Mouse (Mus musculus): ENCODE measurements at regions not wholly inside any gene's neighbourhood (a gene's known extent, or its start where the extent isn't known, plus 50 kb on each side); places are given as distances from the start of the nearest gene placed in this dataset.

DNA sequence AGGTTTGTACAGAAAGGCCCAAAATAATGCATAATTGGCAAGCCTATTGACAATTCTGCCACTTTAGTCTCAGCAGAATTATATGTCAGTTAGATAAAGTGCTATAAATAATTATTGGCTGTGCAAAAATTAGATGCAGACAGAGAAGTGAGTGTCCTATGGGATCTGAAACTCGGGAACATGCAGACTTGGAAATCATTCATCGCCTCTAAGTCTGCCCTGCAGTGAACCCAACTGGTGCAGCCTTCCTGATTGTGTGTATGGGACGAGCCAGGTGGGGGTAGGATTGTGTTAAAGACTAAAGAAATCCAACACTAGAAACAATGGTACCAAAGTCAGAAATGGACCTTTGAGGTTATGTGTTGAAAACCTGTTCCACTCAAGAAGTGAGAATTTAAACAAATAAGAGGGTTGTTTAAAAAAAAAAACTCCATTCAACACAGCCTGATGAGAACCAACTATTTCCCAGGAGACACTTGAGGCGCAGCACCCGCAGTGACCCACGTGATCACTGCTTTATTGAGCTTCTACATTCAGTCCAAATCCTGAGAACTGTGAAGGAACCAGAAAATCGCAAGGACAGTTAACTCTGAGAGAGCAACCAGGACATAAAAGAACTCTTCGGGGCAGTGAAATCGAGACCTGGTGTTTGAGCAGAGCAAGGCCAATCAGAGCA is 57.4 kb upstream of the Acsl1 start:
- no peak for DNase-seq

DNA sequence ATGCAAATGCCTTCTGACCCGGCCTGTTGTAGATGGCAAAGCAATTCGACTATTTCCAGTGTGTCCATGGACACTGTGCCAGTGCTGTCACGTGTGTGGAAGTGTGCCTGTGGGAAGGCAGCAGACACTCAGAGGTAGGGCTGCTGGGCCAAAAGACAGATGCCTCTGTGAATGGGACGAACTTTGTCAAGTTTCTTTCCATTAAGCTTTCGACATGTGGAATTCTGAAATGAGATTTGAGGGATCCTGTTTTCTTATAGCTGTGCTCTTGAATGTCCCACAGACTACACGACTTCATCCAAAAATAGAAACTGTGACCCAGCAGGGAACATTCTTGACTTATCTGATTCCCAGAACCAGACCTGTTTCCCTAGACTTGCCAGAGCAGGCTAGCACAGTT is 56.0 kb upstream of the Acsl1 start:
- peak; percentile 48 for DNase-seq

DNA sequence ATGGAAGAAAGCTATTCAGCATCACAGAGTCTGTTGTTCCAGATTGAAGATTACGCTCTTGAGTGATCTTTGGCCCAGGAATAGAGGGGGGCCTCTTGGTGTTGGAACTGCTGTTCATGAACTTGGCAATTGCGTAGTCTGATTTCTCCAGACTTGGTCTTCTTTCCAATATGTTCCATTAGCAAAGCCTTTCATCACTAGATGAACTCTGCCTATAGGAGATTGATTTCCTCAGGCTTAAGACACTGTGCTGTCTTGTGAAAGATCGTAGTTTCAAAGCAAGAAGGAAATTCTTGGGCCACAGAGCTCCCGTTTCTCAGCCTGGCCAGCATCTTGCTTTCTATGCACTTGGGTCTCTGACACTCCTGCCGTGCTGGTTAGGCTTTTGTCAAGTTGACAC is 51.4 kb upstream of the Acsl1 start:
- no peak for DNase-seq

DNA sequence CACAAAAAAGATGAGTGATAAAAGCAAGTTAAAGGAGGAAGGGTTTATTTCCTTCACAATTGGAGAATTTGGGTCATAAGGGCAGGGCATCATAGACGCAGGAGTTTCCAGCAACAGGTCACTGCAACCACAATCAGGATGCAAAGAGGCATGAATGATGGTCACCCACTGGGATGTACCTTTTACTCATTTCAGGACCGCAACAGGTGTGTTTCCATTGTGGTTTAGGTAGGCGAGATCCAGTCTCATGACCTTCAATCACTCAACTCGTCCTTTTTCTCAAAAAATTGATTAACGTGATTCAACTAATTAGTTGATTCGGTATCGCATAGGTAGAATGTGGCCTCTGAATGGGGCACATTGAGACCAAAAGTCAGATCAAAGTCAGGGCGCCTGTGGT is 50.4 kb upstream of the Acsl1 start:
- no peak for DNase-seq
